Mouse (Mus musculus): ENCODE data around the gene Cdc14b. TPM values are rescaled to one million over a fixed set of nuclear protein-coding genes. Genes with fewer than 3 reads are reported as not detected.

Cdc14b gene
- polyA plus RNA-seq, 1 experiment from 2014 or later = 10.2 TPM

- no peak overlapping the region for H3K4me3 ChIP-seq
- H3K36me3 ChIP-seq = no peaks in the 10 kb centered on the region
- H3K27me3 ChIP-seq = no peaks in the 10 kb centered on the region
- no peak overlapping the region for H3K4me2 ChIP-seq (replicated peaks)
- H3K4me1 ChIP-seq = 0 out of 2 replicates have a peak, but pooled peaks cover 4% of the 10 kb centered on the region
- H3K27ac ChIP-seq = no peak overlapping the region
- H3K9ac ChIP-seq = no peak overlapping the region
- no peak for ATAC-seq (ENCODE audit: low FRiP score)
- 89% methylated on average over 11 of the region's 11 CpGs for WGBS
- H3K9me3 ChIP-seq (replicated peaks) = no peaks in the 10 kb centered on the region
Observed at GRCm38 (mm10) chr13:64309842-64310241, 34.8 kb upstream of the Cdc14b start.

GRCm38 (mm10) chr13:64309036-64309435 lies 33.9 kb upstream of the Cdc14b start:
- H3K4me1 ChIP-seq = 0 out of 2 replicates have a peak, but pooled peaks cover 4% of the 10 kb centered on the region
- H3K4me2 ChIP-seq (replicated peaks) = no peak overlapping the region
- no peak overlapping the region for H3K4me3 ChIP-seq
- H3K27ac ChIP-seq = no peak overlapping the region
- no peaks in the 10 kb centered on the region for H3K27me3 ChIP-seq
- H3K9me3 ChIP-seq (replicated peaks) = no peaks in the 10 kb centered on the region
- no peak for ATAC-seq (ENCODE audit: low FRiP score)
- no peaks in the 10 kb centered on the region for H3K36me3 ChIP-seq
- no peak overlapping the region for H3K9ac ChIP-seq
- WGBS = 70% methylated on average over 5 of the region's 5 CpGs

- Histone ChIP-seq H3K36me3 (peaks cover 4% of the 10 kb centered on the region; the same call in 1 of the 2 replicates), H3K27me3 (no peaks in the 10 kb centered on the region), H3K4me3 (no peak overlapping the region), H3K9ac (no peak overlapping the region), H3K9me3 (replicated peaks) (no peaks in the 10 kb centered on the region), H3K4me2 (replicated peaks) (no peak overlapping the region), H3K27ac (no peak overlapping the region), H3K4me1 (0 out of 2 replicates have a peak, but pooled peaks cover 4% of the 10 kb centered on the region)
- no peak for ATAC-seq (ENCODE audit: low FRiP score)
- 87% methylated on average over 5 of the region's 5 CpGs for WGBS
Observed at GRCm38 (mm10) chr13:64307508-64307907, 32.4 kb upstream of the Cdc14b start.

- Histone ChIP-seq H3K27me3 (no peaks in the 10 kb centered on the region), H3K9me3 (replicated peaks) (no peaks in the 10 kb centered on the region), H3K27ac (no peak overlapping the region), H3K4me2 (replicated peaks) (no peak overlapping the region), H3K4me3 (no peak overlapping the region), H3K4me1 (no peaks in the 10 kb centered on the region), H3K9ac (no peak overlapping the region), H3K36me3 (peaks cover 4% of the 10 kb centered on the region; the same call in 1 of the 2 replicates)
- peak; percentile 46; the same call in 1 of the 2 replicates for ATAC-seq (ENCODE audit: low FRiP score)
- 74% methylated on average over 3 of the region's 3 CpGs for whole genome bisulfite sequencing
Observed at GRCm38 (mm10) chr13:64306078-64306477, 31.0 kb upstream of the Cdc14b start.

- H3K4me2 ChIP-seq (replicated peaks) = no peak overlapping the region
- 83% methylated on average over 1 of the region's 1 CpGs for WGBS
- no peak for ATAC-seq (ENCODE audit: low FRiP score)
- H3K27ac ChIP-seq = no peak overlapping the region
- no peaks in the 10 kb centered on the region for H3K27me3 ChIP-seq
- H3K36me3 ChIP-seq = peaks cover 4% of the 10 kb centered on the region; the same call in 1 of the 2 replicates
- H3K4me1 ChIP-seq = no peaks in the 10 kb centered on the region
- H3K9me3 ChIP-seq (replicated peaks) = no peaks in the 10 kb centered on the region
- no peak overlapping the region for H3K4me3 ChIP-seq
- no peak overlapping the region for H3K9ac ChIP-seq
Observed at GRCm38 (mm10) chr13:64299069-64299468, 24.0 kb upstream of the Cdc14b start.

GRCm38 (mm10) chr13:64286791-64287190 lies 11.7 kb upstream of the Cdc14b start:
- no peaks in the 10 kb centered on the region for H3K27me3 ChIP-seq
- no peak overlapping the region for H3K9ac ChIP-seq
- no peak overlapping the region for H3K27ac ChIP-seq
- ATAC-seq (ENCODE audit: low FRiP score) = no peak
- WGBS = 42% methylated on average over 4 of the region's 4 CpGs
- H3K9me3 ChIP-seq (replicated peaks) = 0 out of 2 replicates have a peak, but pooled peaks cover 5% of the 10 kb centered on the region
- H3K36me3 ChIP-seq = no peaks in the 10 kb centered on the region
- no peak overlapping the region for H3K4me3 ChIP-seq
- H3K4me2 ChIP-seq (replicated peaks) = no peak overlapping the region
- no peaks in the 10 kb centered on the region for H3K4me1 ChIP-seq

GRCm38 (mm10) chr13:64286321-64286720 lies 11.2 kb upstream of the Cdc14b start:
- Histone ChIP-seq H3K9ac (no peak overlapping the region), H3K27me3 (no peaks in the 10 kb centered on the region), H3K27ac (no peak overlapping the region), H3K36me3 (no peaks in the 10 kb centered on the region), H3K9me3 (replicated peaks) (0 out of 2 replicates have a peak, but pooled peaks cover 5% of the 10 kb centered on the region), H3K4me1 (no peaks in the 10 kb centered on the region), H3K4me3 (no peak overlapping the region), H3K4me2 (replicated peaks) (no peak overlapping the region)
- ATAC-seq (ENCODE audit: low FRiP score) = no peak
- WGBS = 75% methylated on average over 4 of the region's 4 CpGs

GRCm38 (mm10) chr13:64284676-64285075 lies 9.6 kb upstream of the Cdc14b start:
- ATAC-seq (ENCODE audit: low FRiP score) = no peak
- no peaks in the 10 kb centered on the region for H3K27me3 ChIP-seq
- no peak overlapping the region for H3K9ac ChIP-seq
- H3K4me2 ChIP-seq (replicated peaks) = no peak overlapping the region
- no peak overlapping the region for H3K27ac ChIP-seq
- H3K4me3 ChIP-seq = no peak overlapping the region
- 0 out of 2 replicates have a peak, but pooled peaks cover 5% of the 10 kb centered on the region for H3K9me3 ChIP-seq (replicated peaks)
- H3K4me1 ChIP-seq = no peaks in the 10 kb centered on the region
- H3K36me3 ChIP-seq = no peaks in the 10 kb centered on the region
- 91% methylated on average over 2 of the region's 2 CpGs for WGBS

GRCm38 (mm10) chr13:64280940-64281339 lies 5.8 kb upstream of the Cdc14b start:
- WGBS = 89% methylated on average over 5 of the region's 5 CpGs
- Histone ChIP-seq H3K9me3 (replicated peaks) (0 out of 2 replicates have a peak, but pooled peaks cover 5% of the 10 kb centered on the region), H3K4me2 (replicated peaks) (no peak overlapping the region), H3K4me1 (no peaks in the 10 kb centered on the region), H3K27me3 (peaks cover 10% of the 10 kb centered on the region), H3K27ac (no peak overlapping the region), H3K36me3 (no peaks in the 10 kb centered on the region), H3K9ac (no peak overlapping the region), H3K4me3 (no peak overlapping the region)
- ATAC-seq (ENCODE audit: low FRiP score) = no peak

GRCm38 (mm10) chr13:64275754-64276127 lies 651 bp upstream of the Cdc14b start:
- Histone ChIP-seq H3K4me2 (replicated peaks) (peak overlapping the region; percentile 99), H3K36me3 (no peaks in the 10 kb centered on the region), H3K4me3 (peak overlapping the region; percentile 83), H3K27ac (no peak overlapping the region), H3K9me3 (replicated peaks) (no peaks in the 10 kb centered on the region), H3K9ac (no peak overlapping the region), H3K4me1 (peaks cover 12% of the 10 kb centered on the region; the same call in 1 of the 2 replicates), H3K27me3 (peaks cover 28% of the 10 kb centered on the region)
- 15% methylated on average over 9 of the region's 9 CpGs for WGBS
- no peak for ATAC-seq (ENCODE audit: low FRiP score)

- H3K4me3 ChIP-seq = peak overlapping the region; percentile 83
- H3K4me1 ChIP-seq = peaks cover 12% of the 10 kb centered on the region; the same call in 1 of the 2 replicates
- peak overlapping the region; percentile 99 for H3K4me2 ChIP-seq (replicated peaks)
- H3K9me3 ChIP-seq (replicated peaks) = no peaks in the 10 kb centered on the region
- no peaks in the 10 kb centered on the region for H3K36me3 ChIP-seq
- peak overlapping the region; percentile 75 for H3K9ac ChIP-seq
- no peak overlapping the region for H3K27ac ChIP-seq
- under 1% methylated on average over 82 of the region's 95 CpGs for WGBS
- ATAC-seq (ENCODE audit: low FRiP score) = peak; percentile 82
- H3K27me3 ChIP-seq = peaks cover 28% of the 10 kb centered on the region
Observed at GRCm38 (mm10) chr13:64273891-64274844, 922 bp downstream of the Cdc14b start.

GRCm38 (mm10) chr13:64273352-64273751 lies 1.7 kb downstream of the Cdc14b start:
- WGBS = 56% methylated on average over 8 of the region's 8 CpGs
- H3K36me3 ChIP-seq = no peaks in the 10 kb centered on the region
- H3K9me3 ChIP-seq (replicated peaks) = no peaks in the 10 kb centered on the region
- peaks cover 12% of the 10 kb centered on the region; the same call in 1 of the 2 replicates for H3K4me1 ChIP-seq
- no peak overlapping the region for H3K27ac ChIP-seq
- no peak overlapping the region for H3K9ac ChIP-seq
- ATAC-seq (ENCODE audit: low FRiP score) = no peak
- H3K4me3 ChIP-seq = no peak overlapping the region
- H3K4me2 ChIP-seq (replicated peaks) = peak overlapping the region; percentile 99
- H3K27me3 ChIP-seq = peaks cover 28% of the 10 kb centered on the region

Measured in hindbrain, embryonic 12.5 days (tissue).